18 mouse cellular contexts compared by ENCODE assay signal in genomic region chr10:7120206-7120605, GRCm38 (mm10).
DNase-seq lines count a peak whose midpoint lies in the region; TF ChIP-seq lines count a peak whose summit lies in the region.
"Had no signal": no experiment of that assay in that cellular context is flagged by ENCODE, and none has a peak within 500 bp of the region (broad histone marks: within the 10 kb centered on the region; RNA-seq: fewer than 3 reads in every experiment).

No protein-coding gene starts in this region.

- no peak for TF ChIP-seq CTCF in thymus, adult 2 months (IDR thresholded peaks at IDR 0.05; ENCODE audit: borderline replicate concordance, control insufficient read depth, extremely low read depth, insufficient read depth, low read length, poor library complexity)

- H3K4me3 ChIP-seq in thymus, adult 2 months (ENCODE audit: control insufficient read depth, insufficient read depth, low read length): no peak overlapping the region
- H3K4me3 ChIP-seq: embryonic facial prominence, embryonic 12.5 days; hindbrain, embryonic 13.5 days; intestine, embryonic 15.5 days; neural tube, embryonic 15.5 days had no signal

- peak; percentile 22 for DNase-seq in adrenal gland, postnatal 25 days
- no peak for DNase-seq in adrenal gland, adult (ENCODE audit: inconsistent age in 2 of 2, low spot score in 1 of 2)
- peak; percentile 48 for DNase-seq in 416B (ENCODE audit: low read depth)
- peak; percentile 82 for DNase-seq in cerebellum, adult 11-12 months
- peak; percentile 73 to 80 for DNase-seq in cerebellum, postnatal 25 days
- no peak for DNase-seq in lung, postnatal 4 days
- DNase-seq in thymus, adult 2 months: no peak
- no peak for DNase-seq in embryo, embryonic 10 days (ENCODE audit: low spot score)
- DNase-seq: forebrain, postnatal 0 days; heart, postnatal 10 days; layer of hippocampus, postnatal 36 days; lung, adult 2 months; lung, postnatal 36 days; right cerebral cortex, postnatal 4 days had no signal

- no peak overlapping the region for H3K27ac ChIP-seq in thymus, adult 2 months (ENCODE audit: control insufficient read depth, insufficient read depth, low read length)
- H3K27ac ChIP-seq: embryonic facial prominence, embryonic 12.5 days; hindbrain, embryonic 13.5 days; intestine, embryonic 15.5 days; neural tube, embryonic 15.5 days had no signal

- 0 out of 2 replicates have a peak, but pooled peaks cover 2% of the 10 kb centered on the region for H3K4me1 ChIP-seq in thymus, adult 2 months (replicated peaks; ENCODE audit: control insufficient read depth, insufficient read depth, low read length)

- H3K27me3 ChIP-seq in thymus, adult 2 months (ENCODE audit: control insufficient read depth, insufficient read depth, low read length): no peaks in the 10 kb centered on the region
- H3K27me3 ChIP-seq: embryonic facial prominence, embryonic 12.5 days; hindbrain, embryonic 13.5 days; intestine, embryonic 15.5 days; neural tube, embryonic 15.5 days had no signal

- WGBS in thymus, adult 2 months: 97% methylated on average over 13 of the region's 13 CpGs

- TF ChIP-seq POLR2A in thymus, adult 2 months (IDR thresholded peaks at IDR 0.05; ENCODE audit: control insufficient read depth, extremely low read depth, insufficient read depth, low read length, poor library complexity): no peak

- no peaks in the 10 kb centered on the region for H3K36me3 ChIP-seq in thymus, adult 2 months (ENCODE audit: control insufficient read depth, insufficient read depth, low read length)
- H3K36me3 ChIP-seq: neural tube, embryonic 15.5 days had no signal

Comparison
In these comparisons a context has a peak if more than half of its experiments do, and no peak if none do; other contexts are left out.
1. DNase-seq: peak in adrenal gland, postnatal 25 days (single experiment), 416B (single experiment), cerebellum, adult 11-12 months (single experiment) and cerebellum, postnatal 25 days (2 of 2); none in adrenal gland, adult (0 of 2), lung, postnatal 4 days (0 of 2), thymus, adult 2 months (single experiment) and embryo, embryonic 10 days (single experiment).